Mouse (Mus musculus): ENCODE measurements at regions not wholly inside any gene's neighbourhood (a gene's known extent, or its start where the extent isn't known, plus 50 kb on each side); places are given as distances from the start of the nearest gene placed in this dataset.

DNA sequence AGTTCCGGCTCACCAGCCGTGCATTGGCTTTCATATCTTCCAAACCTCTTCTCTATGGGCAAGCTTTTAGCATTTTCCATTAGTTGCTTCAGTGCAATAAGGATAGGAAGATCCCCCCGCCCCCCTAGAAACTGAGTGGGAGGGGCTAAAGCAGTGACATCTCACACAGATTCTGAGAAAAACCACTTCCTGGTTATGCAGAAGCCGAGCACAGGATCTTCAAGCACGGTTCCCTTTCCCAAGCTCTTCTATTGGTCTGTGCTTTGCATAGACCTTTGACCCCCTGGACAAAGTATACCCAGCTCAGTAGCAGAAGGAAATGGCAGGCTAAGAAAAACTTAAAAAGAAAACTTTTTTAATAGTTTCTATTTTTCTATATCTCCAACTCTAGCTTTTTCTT is 86.1 kb upstream of the Cep162 start:
- DNase-seq (ENCODE audit: low spot score in 2 of 2), result no peak

DNA sequence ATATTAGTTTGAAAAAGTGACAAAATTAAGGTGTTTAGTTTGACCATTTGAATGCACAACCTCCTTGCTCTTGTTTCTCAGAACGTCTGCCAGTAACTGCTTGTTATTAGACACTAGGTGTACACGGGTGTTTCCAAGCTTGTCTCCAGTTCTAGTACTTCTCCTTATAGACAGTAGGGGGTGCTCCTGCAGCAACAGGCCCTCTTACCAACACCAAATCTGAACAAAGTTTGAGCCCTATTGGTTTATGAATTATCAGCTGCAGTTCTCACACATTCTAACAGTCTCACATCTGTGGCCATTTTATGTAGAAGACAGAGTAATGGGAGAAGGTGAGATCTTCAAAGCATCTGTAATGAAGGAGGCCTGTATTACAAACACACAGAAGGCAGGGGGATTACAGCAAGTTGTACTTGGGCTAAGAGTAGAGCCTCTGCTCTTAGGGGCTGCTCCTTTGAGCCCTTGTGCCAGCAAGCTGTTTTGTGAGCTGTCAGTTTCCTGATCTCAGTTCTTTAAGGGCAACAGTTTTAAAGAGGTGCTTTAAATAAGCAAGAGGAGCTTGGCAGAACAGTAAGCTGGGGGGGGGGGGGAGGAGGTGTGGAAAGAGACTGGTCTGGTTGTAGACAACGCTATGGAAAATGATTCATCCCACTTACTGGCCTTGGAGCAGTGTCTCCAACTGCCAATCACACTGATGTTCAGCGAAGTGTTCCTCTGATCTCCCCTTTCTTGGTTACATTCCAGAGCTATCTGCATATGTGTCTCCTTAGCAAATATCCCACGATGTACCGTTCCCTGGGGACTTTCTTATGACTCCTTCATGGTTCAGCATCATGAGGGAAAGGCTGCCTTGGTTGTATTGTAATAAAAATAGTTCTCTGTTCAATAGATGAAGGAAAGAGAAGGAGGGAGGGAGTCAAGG is 71.3 kb upstream of the Cep162 start:
- no peak for DNase-seq (ENCODE audit: low spot score in 2 of 2)

DNA sequence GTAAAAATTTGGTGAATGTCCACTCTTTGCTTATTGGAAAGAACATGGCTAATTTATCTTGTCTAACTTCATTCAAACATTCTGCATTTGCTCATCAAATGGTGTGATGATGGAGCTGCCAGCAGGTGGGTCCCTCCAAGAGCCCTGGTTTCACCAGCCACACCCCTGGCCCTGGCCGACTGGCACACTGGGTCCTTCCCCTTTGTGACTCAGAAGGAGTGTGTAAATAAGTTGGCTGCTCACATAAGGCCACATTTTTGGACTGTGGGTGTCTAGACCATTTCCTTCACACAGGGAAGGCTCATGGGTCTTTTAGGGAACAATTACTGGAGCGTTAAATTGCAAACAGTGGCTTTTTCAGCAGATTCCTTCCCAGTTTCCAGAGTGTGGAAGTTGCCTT is 68.4 kb upstream of the Cep162 start:
- no peak for DNase-seq (ENCODE audit: low spot score in 2 of 2)

DNA sequence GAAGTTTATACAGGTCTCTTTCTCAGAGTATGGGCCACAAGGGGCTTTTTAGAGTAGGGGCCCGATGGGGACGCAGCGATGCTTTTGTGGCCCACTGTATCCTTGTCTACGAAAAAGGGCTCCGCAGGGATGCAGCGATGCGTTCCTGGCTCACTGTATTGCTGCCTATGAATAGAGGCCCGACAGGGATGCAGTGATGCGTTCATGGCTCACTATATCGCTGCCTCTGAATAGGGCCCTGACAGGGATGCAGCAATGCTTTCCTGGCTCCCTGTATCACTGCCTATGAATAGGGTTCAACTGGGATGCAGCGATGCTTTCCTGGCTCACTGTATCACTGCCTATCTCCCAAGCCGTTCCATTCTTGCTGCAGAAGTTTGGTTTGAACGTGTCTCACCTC is 65.4 kb upstream of the Cep162 start:
- no peak for DNase-seq (ENCODE audit: low spot score in 2 of 2)

DNA sequence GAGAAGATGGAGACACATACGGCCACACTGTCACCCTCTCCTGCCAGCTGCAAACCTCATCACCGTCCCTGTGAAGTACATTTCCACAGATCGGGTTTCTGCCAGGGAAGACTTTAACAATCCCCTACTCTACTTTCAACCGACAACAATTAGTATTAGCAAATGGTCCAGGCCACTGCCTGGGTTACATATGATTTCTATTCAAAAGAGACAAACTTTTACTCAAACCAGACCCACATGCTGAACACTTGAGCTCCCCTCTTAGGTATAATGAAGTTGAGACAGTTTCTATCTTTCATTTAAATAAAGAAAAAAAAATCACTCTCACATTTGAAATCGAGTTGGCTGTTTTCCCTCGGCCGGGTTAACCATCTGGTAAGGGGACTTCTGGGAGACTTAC is 63.4 kb upstream of the Cep162 start:
- no peak for DNase-seq (ENCODE audit: low spot score in 2 of 2)

DNA sequence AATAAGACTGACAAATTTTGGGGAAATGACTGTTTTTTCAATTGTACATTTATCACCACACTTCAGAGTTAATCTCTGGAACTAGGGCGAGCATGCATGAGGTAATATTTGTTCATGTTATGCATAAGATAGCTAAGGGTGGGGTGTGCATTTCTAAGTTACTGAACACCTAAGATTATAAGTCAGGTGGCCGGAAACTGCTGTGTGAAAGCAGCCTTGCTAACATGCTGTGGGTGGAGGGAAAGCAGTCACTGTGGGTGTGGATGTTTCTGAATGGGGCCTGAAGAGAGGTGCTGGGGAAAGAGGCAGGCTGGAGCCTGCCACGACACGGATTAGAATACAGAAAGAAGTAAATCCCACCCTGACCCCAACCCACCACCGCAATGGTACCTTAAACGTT is 54.8 kb upstream of the Cep162 start:
- DNase-seq (ENCODE audit: low spot score in 2 of 2), result no peak
